Mouse (Mus musculus) liver, embryonic 14.5 days (tissue): ENCODE results near the gene Gm49601.

Source experiments
- CTCF ChIP-seq: IDR thresholded peaks from 2 replicates; pipeline ENCODE4 v1.5.1; 2016; ENCODE audit warnings: antibody characterized with exemption, low read depth, control low read depth
- EP300 ChIP-seq: IDR thresholded peaks from 2 replicates; pipeline ENCODE4 v1.6.1; 2016; ENCODE audit warnings: antibody characterized with exemption, low read depth

DNA sequence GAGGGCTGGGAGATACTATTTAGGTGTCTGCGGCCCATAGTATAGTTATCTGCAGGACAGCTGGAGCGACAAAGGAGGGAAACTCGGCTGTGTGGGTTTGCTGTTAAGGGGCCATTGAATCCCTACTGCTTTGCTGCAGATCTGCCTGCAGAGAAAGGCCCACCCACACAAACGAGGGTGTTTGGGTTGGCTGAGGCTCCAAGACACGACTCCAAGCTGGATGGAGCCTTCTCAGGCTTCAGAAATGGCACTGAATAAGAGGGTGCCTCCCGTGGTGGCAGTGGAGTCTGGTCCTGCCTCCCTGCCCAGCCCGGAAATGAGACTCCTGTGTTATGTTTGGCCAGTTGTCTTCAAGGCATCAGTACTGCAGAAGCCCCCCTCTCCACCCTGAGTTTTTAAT is 16.1 kb upstream of the Gm49601 start:
- TF ChIP-seq CTCF (no peak), EP300 (no peak)
